Mouse (Mus musculus): ENCODE results near the gene Dnm3.

Gene Dnm3

DNA sequence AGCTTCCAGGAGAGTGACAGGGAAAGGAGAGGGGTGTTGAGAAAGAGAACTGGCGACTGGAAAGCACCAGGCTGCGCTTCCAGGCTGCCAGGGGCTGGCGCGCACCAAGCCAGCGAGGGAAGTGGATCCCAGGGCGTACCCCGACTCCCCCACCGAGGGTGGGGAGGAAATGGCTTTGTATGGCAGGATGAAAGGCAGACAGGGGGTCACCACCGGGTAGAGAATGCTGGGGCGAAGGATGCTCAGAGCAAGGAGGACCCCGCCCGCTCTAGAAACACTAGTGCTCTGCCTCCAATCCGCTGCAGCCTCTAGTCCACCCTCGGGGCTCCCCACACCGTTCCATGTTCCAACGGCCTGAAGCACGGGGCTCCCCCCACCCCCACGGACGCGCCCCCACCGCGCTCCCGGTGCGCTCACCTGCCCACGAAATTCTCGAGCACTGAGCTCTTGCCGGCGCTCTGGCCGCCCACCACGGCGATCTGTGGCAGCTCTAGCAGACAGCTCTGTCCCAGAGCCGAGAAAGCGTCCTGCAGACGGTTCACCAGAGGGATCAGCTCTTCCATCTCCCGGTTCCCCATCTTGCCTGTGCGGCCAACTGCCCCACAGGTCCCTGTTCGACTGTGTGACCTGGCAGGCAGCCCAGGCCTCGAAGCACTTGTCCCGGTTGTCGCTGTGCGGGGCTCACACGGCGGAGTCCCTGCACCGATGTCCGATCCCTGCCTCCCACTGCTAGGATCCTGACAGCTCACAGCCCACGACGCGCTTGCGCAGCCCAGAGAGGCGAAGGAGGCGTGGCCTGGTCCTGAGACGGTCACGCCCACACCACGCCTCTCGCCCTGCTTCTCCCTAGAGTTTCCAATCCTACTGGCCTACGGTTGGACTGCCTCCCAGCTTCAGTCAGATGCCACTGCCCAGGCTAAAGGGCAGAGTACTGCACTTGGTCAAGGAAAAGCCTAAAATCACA is at the start of gene Dnm3:
Gene Dnm3 (minus strand): TSS at position 789 of the 964 bp plus-strand sequence.
- DNase-seq = peak; percentile 99

DNA sequence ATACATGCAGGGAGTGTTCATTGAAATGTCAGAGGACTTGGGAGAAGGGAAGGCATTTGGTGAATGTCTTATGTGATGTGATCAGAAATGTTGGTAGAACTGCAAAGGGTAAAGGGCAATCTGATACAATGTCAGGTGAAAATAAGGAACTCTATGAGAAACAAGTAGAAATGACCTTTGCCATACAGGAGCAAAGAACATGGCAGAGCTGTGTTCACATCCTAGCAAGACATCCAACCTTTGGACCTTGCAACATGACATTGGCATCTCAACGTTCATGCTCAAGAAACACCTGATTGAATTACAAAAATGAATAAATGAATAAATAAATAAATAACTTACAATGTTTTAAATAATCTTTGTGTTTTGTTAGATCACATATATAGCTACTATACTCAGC is 37.3 kb upstream of the Dnm3 start:
- DNase-seq = no peak

DNA sequence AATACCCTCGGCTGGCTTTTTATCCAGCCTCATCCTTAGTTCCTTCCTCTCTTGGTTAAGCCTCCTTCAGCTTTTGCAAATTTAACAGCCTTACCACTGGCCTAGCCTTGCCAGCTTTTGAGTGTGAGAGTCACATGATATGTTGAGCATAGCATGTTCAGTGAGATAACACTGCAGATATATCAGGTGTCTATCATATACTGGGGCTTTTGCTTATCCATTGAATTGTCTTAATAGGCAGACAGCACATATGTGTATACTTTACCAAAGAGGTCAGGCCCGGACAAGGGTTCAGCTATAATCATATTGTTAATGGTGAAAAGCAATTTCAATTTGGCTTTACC is 32.2 kb upstream of the Dnm3 start:
- DNase-seq = no peak

DNA sequence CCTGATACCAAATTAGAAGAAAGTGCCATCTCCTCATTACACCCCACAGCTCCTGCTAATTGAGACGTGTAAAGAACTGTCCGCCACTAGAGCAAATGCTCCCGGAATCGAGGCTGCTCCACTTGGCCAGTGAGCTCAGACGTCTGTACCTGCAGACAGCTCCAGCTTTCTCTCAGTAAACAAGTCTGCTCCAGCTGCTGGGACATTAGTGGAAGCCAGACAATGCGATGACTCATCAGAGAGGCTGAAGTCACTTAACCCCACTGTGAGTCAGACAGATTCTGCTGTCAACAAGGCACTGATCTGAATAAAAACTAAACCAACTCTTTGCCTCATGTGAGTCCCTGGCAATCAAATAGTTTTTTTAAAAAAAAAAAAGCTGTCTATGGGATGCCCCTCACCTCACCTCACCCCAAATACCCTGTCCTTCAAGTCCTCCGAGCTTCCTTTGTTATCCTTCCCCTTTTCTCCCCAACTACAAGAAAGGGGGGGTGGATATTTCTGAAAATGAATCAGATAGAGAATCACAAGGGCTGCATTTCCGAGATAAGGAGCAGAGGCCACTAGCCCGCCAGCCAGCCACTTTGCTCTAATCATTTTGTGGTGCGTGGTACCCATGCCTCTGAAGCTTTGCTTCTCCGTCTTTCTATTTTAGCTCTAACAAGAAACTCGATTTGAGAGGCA is 31.6 kb upstream of the Dnm3 start:
- peak; percentile 97 for DNase-seq

DNA sequence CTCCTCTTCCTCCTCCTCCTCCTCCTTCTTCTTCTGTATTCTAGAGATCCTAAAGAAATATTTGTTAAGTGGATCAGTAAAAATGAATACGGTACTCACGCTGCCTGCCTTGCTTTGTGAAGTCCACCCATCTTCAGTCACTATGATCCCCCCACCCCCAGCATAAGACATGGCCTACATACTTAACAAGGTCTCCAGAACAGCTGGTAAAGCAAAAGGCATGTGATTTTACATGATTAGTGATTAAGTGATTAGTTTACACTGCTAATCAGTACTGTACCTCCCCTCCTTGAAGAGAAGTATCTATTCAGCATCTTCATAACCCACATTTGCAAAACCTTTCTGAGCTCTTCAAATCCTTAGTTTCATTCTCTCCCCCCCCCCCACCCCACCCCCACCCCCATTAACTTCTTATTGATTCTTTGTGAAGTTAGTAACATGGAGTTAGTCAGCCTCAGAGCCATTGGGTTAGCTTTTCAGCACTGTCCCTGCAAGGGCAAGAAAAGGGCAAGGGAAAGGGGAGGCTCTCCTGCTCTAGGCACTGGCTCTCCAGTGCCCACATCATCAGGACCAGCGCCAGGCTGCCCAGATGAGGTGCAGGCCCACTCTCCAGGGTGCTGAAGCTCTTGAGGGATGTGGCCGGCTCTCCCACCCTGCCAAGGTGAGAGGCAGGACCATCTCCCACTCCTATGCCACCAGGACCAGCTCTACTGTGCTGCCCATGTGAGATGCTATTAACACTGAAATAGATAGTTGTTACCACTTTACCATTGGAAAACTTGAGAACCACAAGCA is 30.6 kb upstream of the Dnm3 start:
- no peak for DNase-seq

DNA sequence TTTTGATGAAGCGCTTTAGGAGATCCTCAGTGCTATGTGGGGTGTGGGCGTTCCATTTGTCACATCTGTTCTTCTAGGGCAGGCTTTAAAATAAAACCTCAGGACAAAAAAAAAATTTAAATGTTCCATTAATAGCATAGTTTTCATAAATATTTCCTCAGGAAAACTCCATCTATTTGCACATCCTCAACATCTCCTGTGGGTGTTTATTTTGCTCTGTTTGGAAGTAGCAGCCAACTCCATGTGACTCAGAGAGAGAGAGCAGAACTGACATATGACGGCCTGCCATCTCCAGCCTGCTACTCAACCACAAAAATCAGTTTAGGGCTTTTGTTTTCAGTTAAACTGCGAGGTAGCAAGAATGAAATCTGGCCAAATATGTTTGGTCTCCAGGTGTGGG is 28.7 kb upstream of the Dnm3 start:
- DNase-seq = no peak

DNA sequence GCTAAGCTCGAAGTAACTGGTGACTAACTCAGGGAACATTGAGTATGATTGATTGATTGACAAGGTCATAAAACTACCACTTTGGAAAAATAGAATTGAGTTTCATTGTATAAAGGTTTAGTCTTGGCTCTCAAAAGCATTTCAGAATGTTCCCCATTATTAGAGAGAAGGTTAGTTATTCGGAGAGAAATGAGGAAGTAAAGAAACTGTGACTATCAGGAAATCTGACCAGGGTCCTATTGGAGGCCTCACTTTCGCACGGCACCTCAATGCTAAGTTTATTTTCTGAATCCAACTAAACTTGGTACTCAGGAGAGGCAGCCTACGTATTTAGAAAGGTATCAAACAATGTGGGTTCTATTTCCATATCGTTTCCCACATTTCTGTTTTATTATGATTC is 27.8 kb upstream of the Dnm3 start:
- no peak for DNase-seq

DNA sequence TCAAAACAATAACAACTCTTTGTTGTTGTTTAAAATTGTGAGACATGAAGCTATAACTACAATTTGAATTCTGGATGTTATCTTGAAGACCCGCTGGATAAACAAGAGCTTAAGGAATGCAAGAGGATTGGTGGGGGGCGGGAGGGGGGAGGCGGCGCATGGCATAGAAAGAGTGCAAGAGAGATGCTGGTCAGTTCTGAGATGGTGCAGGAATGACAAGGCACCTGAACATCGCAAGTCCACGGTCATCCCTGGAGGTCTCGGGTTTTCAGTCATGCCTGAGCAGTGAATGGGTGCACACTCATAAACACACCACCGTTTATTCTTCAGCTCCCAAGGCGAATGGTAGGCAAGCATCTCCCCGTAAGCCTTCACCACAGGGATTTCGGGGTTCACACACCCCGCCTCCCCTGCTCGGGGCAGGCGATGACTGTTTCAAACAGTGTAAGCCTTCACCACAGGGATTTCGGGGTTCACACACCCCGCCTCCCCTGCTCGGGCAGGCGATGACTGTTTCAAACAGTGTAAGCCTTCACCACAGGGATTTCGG is 1.2 kb downstream of the Dnm3 start:
- DNase-seq = peak; percentile 86

DNA sequence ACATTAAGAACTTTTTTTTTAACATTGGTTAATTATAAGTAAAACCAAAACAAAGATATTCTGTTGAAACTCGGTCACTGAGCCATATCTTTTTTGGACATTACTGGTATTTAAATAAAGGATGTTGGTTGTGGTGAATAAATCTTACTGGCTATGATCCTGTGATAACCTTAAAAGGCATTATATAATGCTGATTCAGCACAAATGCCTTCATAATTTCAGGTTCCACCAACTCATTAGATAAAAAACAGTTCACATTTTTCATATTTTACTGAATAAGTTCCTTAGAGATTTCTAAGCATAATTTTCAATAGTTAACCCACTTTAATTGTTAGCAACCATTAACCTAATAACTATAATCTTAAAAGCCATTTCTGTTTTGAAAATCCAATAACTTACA is 4.9 kb downstream of the Dnm3 start:
- DNase-seq = no peak

DNA sequence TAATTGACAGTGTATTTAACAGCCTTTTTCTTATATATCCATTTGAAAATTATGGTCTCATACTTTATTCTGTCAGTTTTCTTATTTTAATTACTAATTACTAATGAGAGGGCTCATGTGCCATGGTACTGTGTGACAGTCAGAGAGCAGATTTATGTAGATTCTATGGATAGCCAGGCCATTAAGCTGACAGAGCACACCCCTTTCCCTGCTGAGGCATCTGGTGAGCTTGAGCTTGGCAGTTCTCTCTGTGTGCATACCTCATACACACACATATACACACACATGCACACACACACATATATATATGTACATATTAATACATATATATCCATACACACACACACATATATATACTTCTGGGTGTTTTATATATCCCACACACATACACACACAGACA is 6.7 kb downstream of the Dnm3 start:
- DNase-seq = no peak

DNA sequence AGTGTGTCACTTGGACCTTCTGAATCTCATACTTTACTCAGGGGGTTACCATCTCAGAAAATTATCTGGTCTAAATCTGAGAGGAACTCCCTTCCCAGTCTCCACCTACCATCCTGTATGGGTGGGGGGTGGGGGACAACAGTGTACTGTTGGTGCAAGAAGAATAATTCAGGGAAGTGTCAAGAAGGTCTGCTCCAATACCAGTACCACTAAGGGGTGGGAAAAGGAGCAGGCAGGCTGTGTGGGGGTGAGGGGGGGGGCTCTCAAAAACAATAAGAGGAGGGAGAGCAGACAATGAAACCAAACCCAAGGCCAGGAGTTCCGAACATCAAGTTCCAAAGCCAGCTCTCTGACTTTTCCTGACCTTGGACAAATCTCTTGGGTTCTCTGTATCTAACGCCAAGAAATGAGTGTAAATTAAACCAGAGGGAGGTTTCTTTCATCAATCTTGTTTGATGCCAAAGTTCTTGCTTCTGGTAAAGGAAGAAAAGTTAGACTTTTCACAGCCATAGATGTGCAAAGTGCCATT is 8.0 kb downstream of the Dnm3 start:
- peak; percentile 93 for DNase-seq

DNA sequence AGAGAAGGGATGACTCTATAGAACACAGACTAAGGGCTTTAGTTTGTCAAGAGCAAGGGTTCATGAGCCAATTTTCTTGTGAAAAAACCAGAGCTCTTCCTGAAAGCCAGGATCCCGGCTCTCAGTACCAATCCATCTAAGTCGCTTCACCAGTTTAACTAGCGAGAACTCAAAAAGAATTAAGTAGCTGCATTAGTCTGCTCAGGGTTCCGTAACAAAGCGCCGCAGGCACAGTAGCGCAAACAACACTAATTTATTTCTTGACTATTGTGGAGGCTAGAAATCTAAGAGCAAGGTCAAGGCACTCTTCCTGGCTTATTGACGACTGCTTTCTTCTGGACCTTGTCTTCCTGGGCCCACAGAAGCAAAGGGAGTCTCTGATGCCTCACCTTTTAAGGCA is 14.2 kb downstream of the Dnm3 start:
- DNase-seq = no peak

DNA sequence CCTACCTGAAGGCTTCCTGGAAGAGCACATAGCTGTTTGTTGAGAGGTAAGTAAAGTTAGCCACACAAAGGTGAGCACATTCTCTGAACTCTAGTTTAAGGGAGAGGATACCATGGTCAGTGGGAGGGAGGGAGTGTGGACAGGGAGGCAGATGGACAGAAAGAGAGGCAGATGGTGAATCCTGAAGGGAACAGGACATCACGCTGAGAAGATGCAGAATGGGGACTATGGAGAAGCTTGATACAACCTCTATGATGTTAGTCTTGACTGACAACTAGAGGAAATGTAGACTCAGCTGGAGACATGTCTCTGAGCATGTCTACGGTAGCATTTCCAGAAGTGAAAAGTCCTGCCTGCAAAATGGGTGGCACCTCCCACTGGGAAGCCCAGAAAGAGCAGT is 19.1 kb downstream of the Dnm3 start:
- no peak for DNase-seq

DNA sequence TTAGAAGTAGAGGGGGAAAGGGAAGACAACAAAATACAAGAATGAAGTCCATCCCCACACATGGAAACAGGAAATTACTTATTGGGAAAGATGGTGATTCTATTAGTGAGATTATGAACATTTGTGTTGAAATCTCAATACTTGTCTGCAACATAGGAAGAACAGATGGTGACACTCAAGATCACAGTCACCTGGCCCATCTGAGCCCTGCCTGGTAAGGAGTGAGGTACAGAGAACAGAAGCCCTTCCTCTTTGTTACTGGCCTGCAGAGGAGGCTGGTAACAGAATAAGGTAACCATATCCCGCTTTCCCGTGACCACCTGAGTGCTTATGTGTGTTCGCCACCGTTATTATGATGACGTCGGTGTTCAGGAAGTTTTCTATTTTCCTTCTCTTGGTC is 21.0 kb downstream of the Dnm3 start:
- DNase-seq = no peak

DNA sequence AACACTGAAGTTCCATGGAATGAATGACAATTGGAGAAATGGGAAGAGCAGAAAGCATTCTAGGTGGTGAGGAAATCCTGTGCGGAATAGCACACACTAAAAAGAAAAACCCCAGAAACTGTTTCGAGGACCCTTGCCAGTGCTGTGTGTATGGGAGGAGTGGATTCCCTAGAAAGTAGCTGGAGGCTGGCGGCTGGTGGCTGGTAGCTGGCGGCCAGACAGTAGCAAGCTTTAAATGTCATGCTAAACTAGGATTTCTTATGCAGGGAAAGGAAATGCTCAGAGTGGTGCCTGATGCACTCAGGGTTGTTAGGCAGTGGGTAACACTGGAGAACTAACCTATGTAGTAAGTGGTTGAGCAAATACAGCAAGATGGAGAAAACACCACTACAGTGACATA is 21.4 kb downstream of the Dnm3 start:
- DNase-seq = no peak

DNA sequence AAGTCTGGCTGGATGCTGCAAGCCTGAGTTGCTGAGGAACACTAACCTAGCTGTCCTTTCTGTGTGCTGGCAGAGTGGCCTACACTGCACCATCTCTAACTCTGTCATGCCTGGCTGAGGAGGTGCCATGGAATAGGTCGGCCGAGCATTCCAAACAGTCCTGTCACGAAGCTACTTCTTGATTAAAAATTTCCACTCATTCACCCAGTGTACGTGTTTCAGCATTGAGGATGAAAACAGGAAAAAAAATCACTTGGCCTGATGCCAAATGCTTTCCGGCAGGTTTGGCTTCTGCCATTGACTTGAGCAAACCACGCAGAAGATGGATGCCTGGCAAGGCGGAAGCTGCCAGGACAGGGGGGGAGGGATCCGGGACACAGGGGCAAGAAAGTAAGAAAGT is 24.3 kb downstream of the Dnm3 start:
- DNase-seq = peak; percentile 87

DNA sequence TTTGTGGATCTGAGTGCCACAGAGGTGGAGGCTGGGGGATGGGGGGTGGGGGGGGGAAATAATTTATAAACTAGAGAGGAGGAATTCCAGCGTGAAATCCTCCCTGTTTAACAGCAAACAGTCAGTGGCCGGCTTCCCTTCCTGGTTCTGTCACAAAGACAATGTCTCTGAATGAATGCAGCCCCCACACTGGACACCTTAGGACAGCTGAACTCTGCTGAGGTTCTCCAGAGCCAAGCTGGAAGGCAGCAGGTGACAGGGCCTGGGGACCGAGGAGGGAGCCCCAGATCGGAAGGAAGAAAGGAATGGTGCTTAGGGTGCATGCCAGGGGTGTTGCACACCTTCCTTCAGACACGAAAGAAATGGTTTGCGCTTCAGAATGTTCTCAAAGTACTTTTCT is 24.8 kb downstream of the Dnm3 start:
- no peak for DNase-seq

DNA sequence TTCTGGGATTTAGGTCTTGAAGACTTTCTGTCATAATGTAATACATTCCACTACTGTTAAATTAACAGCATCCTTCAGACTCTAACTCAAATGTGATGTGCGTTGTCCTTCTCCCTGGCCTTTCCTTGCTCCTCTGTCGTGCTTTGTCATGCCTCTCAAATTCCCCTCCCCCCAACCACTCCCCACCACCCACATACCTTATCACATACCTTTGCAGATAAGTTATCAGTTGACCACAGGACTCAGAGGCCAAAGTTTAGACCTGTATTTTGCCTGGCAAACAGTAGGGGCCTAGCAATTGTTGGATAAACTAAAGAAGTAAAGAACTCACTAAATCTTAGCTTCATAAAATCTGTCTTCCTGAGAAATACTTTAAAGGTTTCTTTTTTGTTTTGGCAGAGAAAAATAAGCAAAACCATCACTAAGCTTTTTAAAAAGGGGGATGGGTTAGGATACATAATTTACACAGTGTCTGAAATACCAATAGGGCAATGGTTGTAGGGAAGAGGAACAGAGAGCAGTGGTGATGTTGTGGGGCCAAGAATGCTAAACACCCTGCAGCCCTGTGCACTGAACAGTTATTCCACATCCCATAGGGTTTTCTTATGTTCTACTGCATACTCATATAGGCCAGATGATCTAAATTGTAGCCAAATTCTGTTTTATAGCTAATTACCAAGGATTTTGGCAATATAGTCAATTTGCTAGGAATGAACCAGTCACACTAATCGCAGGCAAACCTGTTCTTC is 28.5 kb downstream of the Dnm3 start:
- DNase-seq = no peak

DNA sequence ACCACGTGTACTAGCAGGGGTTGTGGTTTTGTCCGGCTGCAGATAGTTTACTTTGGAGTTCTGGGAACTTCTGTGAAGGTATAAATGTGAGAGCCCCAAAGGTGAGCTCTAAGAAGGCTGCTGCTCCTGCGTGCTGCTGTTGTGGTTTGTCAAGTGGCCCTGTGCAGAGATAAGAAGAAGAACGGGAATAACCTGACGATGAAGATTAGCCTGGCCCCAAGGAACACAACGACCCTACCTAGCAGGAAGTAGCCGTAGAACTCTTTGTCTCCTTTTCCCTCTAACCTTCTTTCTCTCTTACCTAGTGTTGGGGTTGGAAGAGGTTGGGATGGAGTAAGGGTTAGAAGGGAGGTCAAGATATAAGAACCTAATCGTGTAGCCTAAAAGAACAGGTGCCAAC is 33.0 kb downstream of the Dnm3 start:
- no peak for DNase-seq

DNA sequence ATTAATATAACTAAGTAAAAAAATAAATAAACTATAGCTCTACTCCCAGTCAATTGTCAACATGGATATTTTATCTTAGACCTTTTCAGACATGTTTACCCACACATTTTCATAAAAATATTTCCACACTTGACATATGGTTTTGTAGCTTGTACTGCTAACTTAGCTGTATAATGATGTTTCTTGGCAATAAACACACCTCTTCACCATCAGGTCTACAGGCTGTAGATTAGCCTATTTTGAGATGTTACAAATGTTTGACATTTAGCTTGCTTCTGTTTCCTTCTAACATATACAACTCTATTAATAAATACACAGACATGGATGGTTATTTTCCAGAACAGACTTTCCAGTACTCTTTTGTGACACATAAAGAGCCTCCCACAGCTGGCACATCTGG is 38.3 kb downstream of the Dnm3 start:
- no peak for DNase-seq

DNA sequence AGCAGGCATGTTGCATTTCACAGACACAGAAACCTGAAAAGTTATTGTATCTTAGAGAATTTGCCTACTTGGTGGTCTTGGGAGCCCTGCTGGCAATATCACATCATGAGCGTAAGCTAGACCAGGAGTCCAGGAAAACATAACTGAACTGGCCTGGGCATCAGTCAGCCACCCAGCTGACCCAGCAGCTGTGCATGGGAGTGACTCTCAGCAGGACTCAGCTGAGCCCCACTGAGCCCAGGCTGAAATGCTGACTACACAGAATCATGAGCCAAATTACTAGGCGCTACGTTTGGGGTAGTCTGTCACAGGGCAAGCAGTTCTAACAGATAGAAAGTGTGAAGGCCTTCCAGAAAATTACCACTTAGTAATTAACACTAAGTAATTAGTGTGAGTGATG is 41.2 kb downstream of the Dnm3 start:
- DNase-seq = no peak

DNA sequence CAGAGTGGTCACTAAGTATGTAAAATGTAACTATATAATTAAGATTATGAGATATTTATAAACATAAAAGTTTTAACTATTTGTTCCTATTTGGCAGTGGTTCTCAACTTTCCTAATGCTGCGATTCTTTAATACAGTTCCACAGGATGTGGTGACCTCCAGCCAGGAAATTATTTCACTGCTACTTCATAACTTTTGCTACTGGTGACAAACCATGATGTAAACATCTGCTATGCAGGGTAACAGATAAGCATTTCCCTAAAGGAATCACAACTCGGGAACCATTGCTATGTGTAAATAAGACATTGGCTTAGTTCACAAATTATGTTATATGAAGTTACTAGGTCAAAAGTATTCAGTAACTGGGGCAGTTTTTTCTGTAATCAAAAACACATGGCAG is 48.9 kb downstream of the Dnm3 start:
- no peak for DNase-seq

All from heart, adult 11 months (tissue).